Mouse (Mus musculus) myocyte (in vitro differentiated cells): ENCODE data around the gene Coq4.

Experiments used
- E2F4 ChIP-seq: IDR thresholded peaks from one replicate; pipeline ENCODE4 v1.6.1; 2011; ENCODE audit warnings: mild to moderate bottlenecking, control low read depth, moderate library complexity; ENCODE audit not compliant: insufficient read depth
- MAX ChIP-seq: IDR thresholded peaks from one replicate; pipeline ENCODE4 v1.6.1; 2011; ENCODE audit warnings: low read depth, mild to moderate bottlenecking, control low read depth
- POLR2A ChIP-seq: IDR thresholded peaks from one replicate; pipeline ENCODE4 v1.6.1; 2011; ENCODE audit warnings: low read depth, mild to moderate bottlenecking, control low read depth, moderate library complexity; ENCODE audit not compliant: insufficient read length
- REST ChIP-seq: IDR thresholded peaks from one replicate; pipeline ENCODE4 v1.6.1; 2011; ENCODE audit warnings: mild to moderate bottlenecking, control low read depth, moderate library complexity; ENCODE audit not compliant: insufficient read depth, insufficient read length
- TCF12 ChIP-seq: IDR thresholded peaks from one replicate; pipeline ENCODE4 v1.6.1; 2011; ENCODE audit warnings: mild to moderate bottlenecking, control low read depth; ENCODE audit not compliant: poor library complexity, insufficient read depth, severe bottlenecking
- USF1 ChIP-seq: IDR thresholded peaks from one replicate; pipeline ENCODE4 v1.6.1; 2011; ENCODE audit warnings: low read depth, mild to moderate bottlenecking, control low read depth, moderate library complexity

- TF ChIP-seq TCF12 (no peak), POLR2A (no peak), USF1 (no peak), REST (no peak), MAX (no peak), E2F4 (no peak)
Observed at GRCm38 (mm10) chr2:29835391-29835899, 48.2 kb downstream of the Coq4 start.
